Mouse (Mus musculus): Measurements from ENCODE around the gene Dtx2. TPM values are rescaled to one million over a fixed set of nuclear protein-coding genes. Genes with fewer than 3 reads are reported as not detected.
A peak's percentile ranks its signal among the peaks of the same experiment; 100 is the strongest.
"Not testable (repeated sequence)": the region's sequence is repeated elsewhere in the genome, so short reads cannot be mapped to it uniquely, and the experiment has no call there.

Dtx2 gene
- polyA plus RNA-seq, 1 experiment from 2014 or later, result 27.6 TPM

- peaks cover 3% of the 10 kb centered on the region; the same call in 1 of the 2 replicates for H3K4me1 ChIP-seq (replicated peaks; ENCODE audit: control insufficient read depth, insufficient read depth, low read length)
- H3K27me3 ChIP-seq (ENCODE audit: control insufficient read depth, insufficient read depth, low read depth, low read length), result no peaks in the 10 kb centered on the region; the same call in none of the 2 replicates
- H3K9me3 ChIP-seq (ENCODE audit: control insufficient read depth, low read length), result no peaks in the 10 kb centered on the region
- ATAC-seq (ENCODE audit: low read depth), result peak; percentile 40
- no peaks in the 10 kb centered on the region for H3K36me3 ChIP-seq (ENCODE audit: control insufficient read depth, insufficient read depth, low read length)
- no peak overlapping the region for H3K4me2 ChIP-seq (ENCODE audit: low read depth, low read length)
- H3K27ac ChIP-seq (ENCODE audit: low read length), result no peak overlapping the region
- H3K4me3 ChIP-seq (ENCODE audit: low read length), result no peak overlapping the region
- H3K9ac ChIP-seq (ENCODE audit: low read length), result no peak overlapping the region
- 7% methylated on average over 12 of the region's 12 CpGs for WGBS
These were observed 67.0 kb downstream of the Dtx2 start for GRCm38 (mm10) chr5:136061567-136061966.

- Histone ChIP-seq H3K4me1 (replicated peaks; ENCODE audit: control insufficient read depth, insufficient read depth, low read length) (no peaks in the 10 kb centered on the region), H3K9ac (ENCODE audit: low read length) (no peak overlapping the region), H3K9me3 (ENCODE audit: control insufficient read depth, low read length) (no peaks in the 10 kb centered on the region), H3K4me3 (ENCODE audit: low read length) (no peak overlapping the region), H3K27me3 (ENCODE audit: control insufficient read depth, insufficient read depth, low read depth, low read length) (no peaks in the 10 kb centered on the region; the same call in none of the 2 replicates), H3K36me3 (ENCODE audit: control insufficient read depth, insufficient read depth, low read length) (no peaks in the 10 kb centered on the region), H3K27ac (ENCODE audit: low read length) (no peak overlapping the region), H3K4me2 (ENCODE audit: low read depth, low read length) (no peak overlapping the region)
- WGBS, result 80% methylated on average over 10 of the region's 10 CpGs
- no peak for ATAC-seq (ENCODE audit: low read depth)
These were observed 69.3 kb downstream of the Dtx2 start for GRCm38 (mm10) chr5:136063920-136064319.

- not testable (repeated sequence) for H3K4me2 ChIP-seq (ENCODE audit: low read depth, low read length); H3K36me3 ChIP-seq (ENCODE audit: control insufficient read depth, insufficient read depth, low read length); H3K27me3 ChIP-seq (ENCODE audit: control insufficient read depth, insufficient read depth, low read depth, low read length); H3K9ac ChIP-seq (ENCODE audit: low read length); H3K9me3 ChIP-seq (ENCODE audit: control insufficient read depth, low read length); H3K4me1 ChIP-seq (replicated peaks; ENCODE audit: control insufficient read depth, insufficient read depth, low read length); H3K4me3 ChIP-seq (ENCODE audit: low read length)
- WGBS, result 46% methylated on average over 11 of the region's 11 CpGs
- ATAC-seq (ENCODE audit: low read depth), result peak; percentile 79
- 0 out of 2 replicates have a peak overlapping the region, but pooled peaks have one; percentile 17 for H3K27ac ChIP-seq (ENCODE audit: low read length)
These were observed 72.0 kb downstream of the Dtx2 start for GRCm38 (mm10) chr5:136066404-136067148.

- Histone ChIP-seq H3K36me3 (ENCODE audit: control insufficient read depth, insufficient read depth, low read length) (no peaks in the 10 kb centered on the region), H3K4me1 (replicated peaks; ENCODE audit: control insufficient read depth, insufficient read depth, low read length) (no peaks in the 10 kb centered on the region), H3K9ac (ENCODE audit: low read length) (no peak overlapping the region), H3K4me3 (ENCODE audit: low read length) (no peak overlapping the region), H3K4me2 (ENCODE audit: low read depth, low read length) (no peak overlapping the region), H3K9me3 (ENCODE audit: control insufficient read depth, low read length) (no peaks in the 10 kb centered on the region), H3K27me3 (ENCODE audit: control insufficient read depth, insufficient read depth, low read depth, low read length) (no peaks in the 10 kb centered on the region), H3K27ac (ENCODE audit: low read length) (no peak overlapping the region)
- no peak for ATAC-seq (ENCODE audit: low read depth)
- 65% methylated on average over 2 of the region's 2 CpGs for WGBS
These were observed 74.8 kb downstream of the Dtx2 start for GRCm38 (mm10) chr5:136069411-136069810.

- H3K27me3 ChIP-seq (ENCODE audit: control insufficient read depth, insufficient read depth, low read depth, low read length), result no peaks in the 10 kb centered on the region
- no peak overlapping the region for H3K27ac ChIP-seq (ENCODE audit: low read length)
- WGBS, result 40% methylated on average over 6 of the region's 6 CpGs
- H3K4me3 ChIP-seq (ENCODE audit: low read length), result no peak overlapping the region
- 0 out of 2 replicates have a peak, but pooled peaks cover 2% of the 10 kb centered on the region for H3K4me1 ChIP-seq (replicated peaks; ENCODE audit: control insufficient read depth, insufficient read depth, low read length)
- no peak overlapping the region for H3K4me2 ChIP-seq (ENCODE audit: low read depth, low read length)
- no peaks in the 10 kb centered on the region for H3K9me3 ChIP-seq (ENCODE audit: control insufficient read depth, low read length)
- no peaks in the 10 kb centered on the region for H3K36me3 ChIP-seq (ENCODE audit: control insufficient read depth, insufficient read depth, low read length)
- no peak overlapping the region for H3K9ac ChIP-seq (ENCODE audit: low read length)
- no peak for ATAC-seq (ENCODE audit: low read depth)
These were observed 78.5 kb downstream of the Dtx2 start for GRCm38 (mm10) chr5:136073051-136073450.

- 0 out of 2 replicates have a peak, but pooled peaks cover 2% of the 10 kb centered on the region for H3K4me1 ChIP-seq (replicated peaks; ENCODE audit: control insufficient read depth, insufficient read depth, low read length)
- H3K36me3 ChIP-seq (ENCODE audit: control insufficient read depth, insufficient read depth, low read length), result no peaks in the 10 kb centered on the region
- no peak overlapping the region for H3K4me3 ChIP-seq (ENCODE audit: low read length)
- H3K27me3 ChIP-seq (ENCODE audit: control insufficient read depth, insufficient read depth, low read depth, low read length), result no peaks in the 10 kb centered on the region
- H3K9ac ChIP-seq (ENCODE audit: low read length), result no peak overlapping the region
- H3K4me2 ChIP-seq (ENCODE audit: low read depth, low read length), result no peak overlapping the region
- H3K27ac ChIP-seq (ENCODE audit: low read length), result no peak overlapping the region
- no peak for ATAC-seq (ENCODE audit: low read depth)
- no peaks in the 10 kb centered on the region for H3K9me3 ChIP-seq (ENCODE audit: control insufficient read depth, low read length)
- 58% methylated on average over 11 of the region's 11 CpGs for WGBS
These were observed 78.9 kb downstream of the Dtx2 start for GRCm38 (mm10) chr5:136073526-136073925.

GRCm38 (mm10) chr5:136075076-136075475 is 80.5 kb downstream of the Dtx2 start:
- Histone ChIP-seq H3K9me3 (ENCODE audit: control insufficient read depth, low read length) (no peaks in the 10 kb centered on the region), H3K9ac (ENCODE audit: low read length) (no peak overlapping the region), H3K36me3 (ENCODE audit: control insufficient read depth, insufficient read depth, low read length) (no peaks in the 10 kb centered on the region), H3K27ac (ENCODE audit: low read length) (no peak overlapping the region), H3K27me3 (ENCODE audit: control insufficient read depth, insufficient read depth, low read depth, low read length) (no peaks in the 10 kb centered on the region), H3K4me3 (ENCODE audit: low read length) (no peak overlapping the region), H3K4me2 (ENCODE audit: low read depth, low read length) (no peak overlapping the region), H3K4me1 (replicated peaks; ENCODE audit: control insufficient read depth, insufficient read depth, low read length) (0 out of 2 replicates have a peak, but pooled peaks cover 2% of the 10 kb centered on the region)
- 77% methylated on average over 5 of the region's 5 CpGs for WGBS
- no peak for ATAC-seq (ENCODE audit: low read depth)

- ATAC-seq (ENCODE audit: low read depth), result no peak
- H3K4me2 ChIP-seq (ENCODE audit: low read depth, low read length), result no peak overlapping the region
- WGBS, result 19% methylated on average over 7 of the region's 7 CpGs
- no peaks in the 10 kb centered on the region for H3K36me3 ChIP-seq (ENCODE audit: control insufficient read depth, insufficient read depth, low read length)
- no peaks in the 10 kb centered on the region for H3K27me3 ChIP-seq (ENCODE audit: control insufficient read depth, insufficient read depth, low read depth, low read length)
- H3K27ac ChIP-seq (ENCODE audit: low read length), result no peak overlapping the region
- H3K4me1 ChIP-seq (replicated peaks; ENCODE audit: control insufficient read depth, insufficient read depth, low read length), result 0 out of 2 replicates have a peak, but pooled peaks cover 2% of the 10 kb centered on the region
- H3K9me3 ChIP-seq (ENCODE audit: control insufficient read depth, low read length), result no peaks in the 10 kb centered on the region
- no peak overlapping the region for H3K9ac ChIP-seq (ENCODE audit: low read length)
- H3K4me3 ChIP-seq (ENCODE audit: low read length), result no peak overlapping the region
These were observed 81.7 kb downstream of the Dtx2 start for GRCm38 (mm10) chr5:136076284-136076683.

- Histone ChIP-seq H3K27ac (ENCODE audit: low read length) (no peak overlapping the region), H3K36me3 (ENCODE audit: control insufficient read depth, insufficient read depth, low read length) (no peaks in the 10 kb centered on the region), H3K9ac (ENCODE audit: low read length) (no peak overlapping the region), H3K4me1 (replicated peaks; ENCODE audit: control insufficient read depth, insufficient read depth, low read length) (0 out of 2 replicates have a peak, but pooled peaks cover 2% of the 10 kb centered on the region), H3K4me2 (ENCODE audit: low read depth, low read length) (no peak overlapping the region), H3K9me3 (ENCODE audit: control insufficient read depth, low read length) (no peaks in the 10 kb centered on the region), H3K27me3 (ENCODE audit: control insufficient read depth, insufficient read depth, low read depth, low read length) (no peaks in the 10 kb centered on the region), H3K4me3 (ENCODE audit: low read length) (no peak overlapping the region)
- WGBS, result 73% methylated on average over 9 of the region's 9 CpGs
- ATAC-seq (ENCODE audit: low read depth), result no peak
These were observed 82.5 kb downstream of the Dtx2 start for GRCm38 (mm10) chr5:136077001-136077550.
